Mouse (Mus musculus): ENCODE measurements at regions not wholly inside any gene's neighbourhood (a gene's known extent, or its start where the extent isn't known, plus 50 kb on each side); places are given as distances from the start of the nearest gene placed in this dataset.

- TF ChIP-seq CTCF (IDR thresholded peaks at IDR 0.05; ENCODE audit: control insufficient read depth, insufficient read depth, insufficient replicate concordance, low read depth, low read length), result no peak
- TF ChIP-seq POLR2A (IDR thresholded peaks at IDR 0.05; ENCODE audit: control insufficient read depth, low read depth, low read length), result no peak
These were observed 375.7 kb upstream of the Tshz3 start for GRCm38 (mm10) chr7:36322181-36322580.

All from testis, adult 2 months (tissue).